Mouse (Mus musculus) midbrain, embryonic 15.5 days (tissue): ENCODE data around the gene Scarb2. TPM values are rescaled to one million over a fixed set of nuclear protein-coding genes. Genes with fewer than 3 reads are reported as not detected.

Source experiments
- ATAC-seq: fragments of 200-750 bp; cut with Nextera tagmentation; replicated peaks from 2 replicates; pipeline ENCODE4 v1.8.0; 2017; ENCODE audit warnings: moderate TSS enrichment
- H3K27ac ChIP-seq: fragments of 300-500 bp; sonication (generic); 2 replicates; pipeline ENCODE4 v1.5.1; 2015; ENCODE audit warnings: mild to moderate bottlenecking, inconsistent platforms
- H3K27me3 ChIP-seq: fragments of 300-500 bp; sonication (generic); replicated peaks from 2 replicates; pipeline ENCODE4 v1.6.1; 2015; ENCODE audit warnings: inconsistent platforms
- H3K36me3 ChIP-seq: fragments of 300-500 bp; sonication (generic); replicated peaks from 2 replicates; pipeline ENCODE4 v1.6.1; 2015; ENCODE audit warnings: inconsistent platforms
- H3K4me1 ChIP-seq: fragments of 300-500 bp; sonication (generic); 2 replicates; pipeline ENCODE4 v1.6.1; 2015; ENCODE audit warnings: inconsistent platforms
- H3K4me2 ChIP-seq: fragments of 300-500 bp; sonication (generic); 2 replicates; pipeline ENCODE4 v1.6.1; 2015; ENCODE audit warnings: inconsistent platforms, mild to moderate bottlenecking, moderate library complexity
- H3K4me3 ChIP-seq: fragments of 300-500 bp; sonication (generic); 2 replicates; pipeline ENCODE4 v1.5.1; 2015; ENCODE audit warnings: mild to moderate bottlenecking, inconsistent platforms
- H3K9ac ChIP-seq: fragments of 300-500 bp; sonication (generic); 2 replicates; pipeline ENCODE4 v1.6.1; 2015; ENCODE audit warnings: mild to moderate bottlenecking, inconsistent platforms
- H3K9me3 ChIP-seq: fragments of 300-500 bp; sonication (generic); 2 replicates; pipeline ENCODE4 v1.6.1; 2016; ENCODE audit warnings: inconsistent platforms
- WGBS: fragments of 180-500 bp; shearing (Covaris S2); methylation state at CpG from one replicate; pipeline ENCODE4 v1.1.7; 2015; ENCODE audit warnings: mixed read lengths; 5-methylcytosine and 5-hydroxymethylcytosine counted together
- microRNA-seq: library from miRNA; unstranded; fragments of <30 nt; microRNA quantifications from one replicate; pipeline ENCODE4, GENCODE M21; 2016
- polyA plus RNA-seq: library from polyadenylated mRNA; unstranded; fragments of >200 nt; fragmentation: Nextera tagmentation; extraction: Ambion mirVana; gene quantifications from 2 replicates; pipeline ENCODE4 v1.2.1, GENCODE M21; 2015

The Scarb2 gene
- polyA plus RNA-seq, 1 experiment from 2014 or later = 24.4 TPM

GRCm38 (mm10) chr5:92395764-92396163 is 110.9 kb downstream of the Scarb2 start:
- no peak overlapping the region for H3K4me2 ChIP-seq
- ATAC-seq = no peak
- no peaks in the 10 kb centered on the region for H3K9me3 ChIP-seq
- WGBS = 81% methylated on average over 3 of the region's 3 CpGs
- H3K9ac ChIP-seq = no peak overlapping the region
- peaks cover 21% of the 10 kb centered on the region for H3K27me3 ChIP-seq
- H3K4me3 ChIP-seq = no peak overlapping the region
- no peaks in the 10 kb centered on the region for H3K36me3 ChIP-seq
- H3K27ac ChIP-seq = no peak overlapping the region
- peaks cover 3% of the 10 kb centered on the region; the same call in 1 of the 2 replicates for H3K4me1 ChIP-seq

- Histone ChIP-seq H3K27ac (no peak overlapping the region), H3K27me3 (peaks cover 21% of the 10 kb centered on the region), H3K9me3 (no peaks in the 10 kb centered on the region), H3K4me2 (no peak overlapping the region), H3K4me3 (no peak overlapping the region), H3K4me1 (peaks cover 3% of the 10 kb centered on the region; the same call in 1 of the 2 replicates), H3K36me3 (no peaks in the 10 kb centered on the region), H3K9ac (no peak overlapping the region)
- WGBS = 71% methylated on average over 10 of the region's 10 CpGs
- no peak for ATAC-seq
These were observed 112.8 kb downstream of the Scarb2 start for GRCm38 (mm10) chr5:92393863-92394262.

- no peak overlapping the region for H3K9ac ChIP-seq
- no peaks in the 10 kb centered on the region for H3K9me3 ChIP-seq
- WGBS = 42% methylated on average over 18 of the region's 18 CpGs
- peak overlapping the region; percentile 9 for H3K4me3 ChIP-seq
- H3K4me1 ChIP-seq = peaks cover 3% of the 10 kb centered on the region; the same call in 1 of the 2 replicates
- no peaks in the 10 kb centered on the region for H3K36me3 ChIP-seq
- ATAC-seq = no peak
- H3K27ac ChIP-seq = no peak overlapping the region
- peaks cover 21% of the 10 kb centered on the region for H3K27me3 ChIP-seq
- H3K4me2 ChIP-seq = peak overlapping the region; percentile 41
These were observed 114.1 kb downstream of the Scarb2 start for GRCm38 (mm10) chr5:92392542-92392941.

Small RNA genes within 50 kb of the gene (microRNA-seq; reads per million reads assigned to microRNA genes)
- gene Mir6415 = not detected

Other genes with a start within 250 kb of the Scarb2 start
- 16.4 and 17.7 TPM in 2 replicates for gene Naaa, start 228.7 kb downstream of the Scarb2 start, polyA plus RNA-seq
- 31.8 TPM in 2 replicates for gene Sdad1, start 196.4 kb downstream of the Scarb2 start, polyA plus RNA-seq
- gene Cxcl9, start 178.8 kb downstream of the Scarb2 start, polyA plus RNA-seq = not detected in 2 replicates
- gene Art3, start 175.0 kb downstream of the Scarb2 start, polyA plus RNA-seq = 4.5 and 5.5 TPM in 2 replicates
- 0.21 and 0.42 TPM in 2 replicates for gene Cxcl10, start 157.9 kb downstream of the Scarb2 start, polyA plus RNA-seq
- 50.5 and 56.4 TPM in 2 replicates for gene Nup54, start 71.6 kb downstream of the Scarb2 start, polyA plus RNA-seq
- gene Fam47e, start 48.2 kb upstream of the Scarb2 start, polyA plus RNA-seq = 0.88 and 1.0 TPM in 2 replicates
- 4.8 and 6.1 TPM in 2 replicates for gene Stbd1, start 96.2 kb upstream of the Scarb2 start, polyA plus RNA-seq
- 0.37 and 0.55 TPM in 2 replicates for gene Ccdc158, start 168.4 kb upstream of the Scarb2 start, polyA plus RNA-seq
- gene Shroom3, start 176.6 kb upstream of the Scarb2 start, polyA plus RNA-seq = 1.9 and 2.0 TPM in 2 replicates